Mouse (Mus musculus): ENCODE measurements at regions not wholly inside any gene's neighbourhood (a gene's known extent, or its start where the extent isn't known, plus 50 kb on each side); places are given as distances from the start of the nearest gene placed in this dataset.
"Not testable (repeated sequence)": the region's sequence is repeated elsewhere in the genome, so short reads cannot be mapped to it uniquely, and the experiment has no call there.

DNA sequence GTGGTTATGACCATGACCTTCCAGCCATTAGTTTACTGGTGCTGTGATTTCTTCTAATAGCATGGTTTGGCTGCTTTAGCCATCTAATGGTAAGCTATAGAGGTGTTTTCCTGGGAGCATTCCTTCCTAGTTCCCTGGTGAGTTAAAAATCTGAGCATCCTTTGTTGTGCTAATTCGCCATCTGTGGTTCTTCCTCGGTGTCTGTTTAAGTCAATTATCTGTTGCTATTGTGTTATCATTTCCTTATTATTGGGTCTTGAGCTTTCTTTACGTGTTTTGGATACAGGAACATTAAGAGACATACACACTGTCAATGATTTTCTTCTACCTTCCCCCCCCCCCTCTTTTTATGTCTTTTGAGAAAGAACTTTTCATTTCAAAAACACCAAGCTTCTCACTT lies 468.9 kb downstream of the Cbln4 start:
- ATAC-seq (replicated peaks; ENCODE audit: low FRiP score, low TSS enrichment, low read depth) (no peak), DNase-seq (ENCODE audit: low spot score) (no peak)
- Histone ChIP-seq H3K9ac (ENCODE audit: low read length) (no peak overlapping the region), H3K4me1 (replicated peaks; ENCODE audit: control insufficient read depth, insufficient read depth, low read length) (no peaks in the 10 kb centered on the region), H3K27me3 (replicated peaks; ENCODE audit: control insufficient read depth, insufficient read depth, low read length) (no peaks in the 10 kb centered on the region), H3K4me2 (ENCODE audit: low read length) (no peak overlapping the region), H3K27ac (ENCODE audit: low read depth) (no peak overlapping the region), H3K36me3 (ENCODE audit: control insufficient read depth, insufficient read depth, low read length) (no peaks in the 10 kb centered on the region), H3K9me3 (ENCODE audit: control insufficient read depth, low read length) (no peaks in the 10 kb centered on the region), H3K4me3 (ENCODE audit: low read depth, low read length) (no peak overlapping the region)
- WGBS = 78% methylated on average over 3 of the region's 3 CpGs

DNA sequence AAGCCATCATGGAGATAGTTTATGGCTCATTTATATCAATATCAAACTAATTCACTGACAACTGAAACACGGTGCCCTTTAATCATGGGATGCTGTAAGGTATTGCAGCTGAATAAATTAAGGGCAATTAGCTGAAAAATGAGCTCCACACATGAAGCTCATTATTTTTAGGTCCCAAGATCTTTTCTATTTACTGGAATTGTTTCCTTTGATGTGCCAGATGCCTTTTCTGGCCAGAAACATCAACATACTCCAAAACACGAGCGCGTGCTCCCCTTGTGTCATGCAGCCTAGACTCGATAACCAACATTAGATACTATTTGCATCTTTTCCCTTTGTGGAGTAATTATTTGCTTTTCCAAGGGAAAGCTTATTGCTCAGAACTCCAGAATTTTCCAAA lies 480.6 kb downstream of the Cbln4 start:
- Histone ChIP-seq H3K4me2 (ENCODE audit: low read length) (no peak overlapping the region), H3K9ac (ENCODE audit: low read length) (no peak overlapping the region), H3K36me3 (ENCODE audit: control insufficient read depth, insufficient read depth, low read length) (no peaks in the 10 kb centered on the region), H3K27ac (ENCODE audit: low read depth) (no peak overlapping the region), H3K4me3 (ENCODE audit: low read depth, low read length) (no peak overlapping the region), H3K27me3 (replicated peaks; ENCODE audit: control insufficient read depth, insufficient read depth, low read length) (no peaks in the 10 kb centered on the region), H3K4me1 (replicated peaks; ENCODE audit: control insufficient read depth, insufficient read depth, low read length) (no peaks in the 10 kb centered on the region), H3K9me3 (ENCODE audit: control insufficient read depth, low read length) (0 out of 2 replicates have a peak, but pooled peaks cover 3% of the 10 kb centered on the region)
- WGBS = 82% methylated on average over 5 of the region's 5 CpGs
- DNase-seq (ENCODE audit: low spot score) = no peak
- no peak for ATAC-seq (replicated peaks; ENCODE audit: low FRiP score, low TSS enrichment, low read depth)

DNA sequence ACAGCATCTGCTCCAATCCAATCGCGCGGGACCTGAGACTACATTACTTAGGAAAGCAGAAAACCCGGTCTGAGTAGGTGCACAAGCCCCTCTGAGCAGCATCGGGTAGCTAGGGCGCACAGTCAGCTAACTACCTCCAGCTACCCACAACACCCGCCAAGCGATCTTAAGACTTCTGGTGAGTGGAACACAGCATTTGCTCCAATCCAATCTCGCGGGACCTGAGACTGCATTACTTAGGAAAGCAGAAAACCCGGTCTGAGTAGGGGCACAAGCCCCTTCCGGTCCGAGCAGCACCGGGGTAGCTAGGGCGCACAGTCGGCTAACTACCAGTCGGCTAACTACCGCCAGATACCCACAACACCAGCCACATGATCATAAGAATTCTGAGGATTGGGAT lies 500.5 kb downstream of the Cbln4 start:
- ATAC-seq (replicated peaks; ENCODE audit: low FRiP score, low TSS enrichment, low read depth); H3K36me3 ChIP-seq (ENCODE audit: control insufficient read depth, insufficient read depth, low read length); H3K27ac ChIP-seq (ENCODE audit: low read depth); H3K9me3 ChIP-seq (ENCODE audit: control insufficient read depth, low read length); H3K9ac ChIP-seq (ENCODE audit: low read length); H3K4me2 ChIP-seq (ENCODE audit: low read length); H3K4me3 ChIP-seq (ENCODE audit: low read depth, low read length); H3K4me1 ChIP-seq (replicated peaks; ENCODE audit: control insufficient read depth, insufficient read depth, low read length); H3K27me3 ChIP-seq (replicated peaks; ENCODE audit: control insufficient read depth, insufficient read depth, low read length); DNase-seq (ENCODE audit: low spot score): not testable (repeated sequence)
- WGBS = 81% methylated on average over 18 of the region's 18 CpGs

DNA sequence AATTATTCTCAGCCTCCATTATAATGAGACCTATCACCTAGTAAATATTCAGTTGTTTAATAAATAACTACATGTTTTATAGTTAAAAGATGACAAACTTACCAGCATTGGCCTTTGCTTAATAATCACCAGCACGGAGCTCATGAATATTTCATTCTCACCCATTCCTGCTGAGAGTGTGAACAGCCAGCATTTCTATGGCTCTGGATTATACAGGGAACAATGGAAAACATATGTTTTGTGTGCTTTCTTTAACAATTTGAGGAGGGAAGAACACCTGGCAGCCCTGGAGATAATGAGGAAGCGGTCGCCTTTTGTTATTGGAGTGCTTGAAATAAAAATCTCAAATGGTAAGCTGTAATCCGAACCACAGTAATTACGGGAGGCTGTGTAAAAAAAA lies 528.4 kb downstream of the Cbln4 start:
- H3K9me3 ChIP-seq (ENCODE audit: control insufficient read depth, low read length) = no peaks in the 10 kb centered on the region
- no peaks in the 10 kb centered on the region for H3K27me3 ChIP-seq (replicated peaks; ENCODE audit: control insufficient read depth, insufficient read depth, low read length)
- H3K4me2 ChIP-seq (ENCODE audit: low read length) = no peak overlapping the region
- 88% methylated on average over 5 of the region's 5 CpGs for WGBS
- ATAC-seq (replicated peaks; ENCODE audit: low FRiP score, low TSS enrichment, low read depth) (no peak), DNase-seq (ENCODE audit: low spot score) (no peak)
- no peak overlapping the region for H3K27ac ChIP-seq (ENCODE audit: low read depth)
- H3K4me1 ChIP-seq (replicated peaks; ENCODE audit: control insufficient read depth, insufficient read depth, low read length) = no peaks in the 10 kb centered on the region
- no peak overlapping the region for H3K9ac ChIP-seq (ENCODE audit: low read length)
- H3K4me3 ChIP-seq (ENCODE audit: low read depth, low read length) = no peak overlapping the region
- no peaks in the 10 kb centered on the region for H3K36me3 ChIP-seq (ENCODE audit: control insufficient read depth, insufficient read depth, low read length)

DNA sequence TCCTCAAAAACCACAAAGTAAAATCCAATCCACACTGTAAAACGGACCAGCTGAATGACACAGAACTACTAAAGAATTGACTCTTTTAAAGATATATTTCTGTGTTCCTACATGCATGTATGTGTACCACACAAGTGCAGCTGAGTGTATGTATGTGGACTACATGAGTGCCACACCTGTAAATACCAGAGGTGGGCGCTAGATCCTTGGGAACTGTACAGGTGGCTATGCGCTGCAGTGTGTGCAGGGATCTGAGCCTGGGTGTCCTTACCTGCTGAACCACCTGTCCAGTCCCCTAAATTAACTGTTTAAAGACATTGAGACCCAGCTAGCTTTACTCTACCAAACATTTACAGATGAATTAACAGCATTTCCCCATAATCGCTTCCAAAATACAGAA lies 546.6 kb downstream of the Cbln4 start:
- H3K36me3 ChIP-seq (ENCODE audit: control insufficient read depth, insufficient read depth, low read length) = no peaks in the 10 kb centered on the region
- WGBS = 84% methylated on average over 4 of the region's 4 CpGs
- H3K4me2 ChIP-seq (ENCODE audit: low read length) = no peak overlapping the region
- no peak overlapping the region for H3K9ac ChIP-seq (ENCODE audit: low read length)
- H3K9me3 ChIP-seq (ENCODE audit: control insufficient read depth, low read length) = no peaks in the 10 kb centered on the region
- no peak overlapping the region for H3K4me3 ChIP-seq (ENCODE audit: low read depth, low read length)
- no peak for ATAC-seq (replicated peaks; ENCODE audit: low FRiP score, low TSS enrichment, low read depth)
- H3K27me3 ChIP-seq (replicated peaks; ENCODE audit: control insufficient read depth, insufficient read depth, low read length) = no peaks in the 10 kb centered on the region
- peaks cover 10% of the 10 kb centered on the region for H3K4me1 ChIP-seq (replicated peaks; ENCODE audit: control insufficient read depth, insufficient read depth, low read length)
- no peak for DNase-seq (ENCODE audit: low spot score)
- no peak overlapping the region for H3K27ac ChIP-seq (ENCODE audit: low read depth)

DNA sequence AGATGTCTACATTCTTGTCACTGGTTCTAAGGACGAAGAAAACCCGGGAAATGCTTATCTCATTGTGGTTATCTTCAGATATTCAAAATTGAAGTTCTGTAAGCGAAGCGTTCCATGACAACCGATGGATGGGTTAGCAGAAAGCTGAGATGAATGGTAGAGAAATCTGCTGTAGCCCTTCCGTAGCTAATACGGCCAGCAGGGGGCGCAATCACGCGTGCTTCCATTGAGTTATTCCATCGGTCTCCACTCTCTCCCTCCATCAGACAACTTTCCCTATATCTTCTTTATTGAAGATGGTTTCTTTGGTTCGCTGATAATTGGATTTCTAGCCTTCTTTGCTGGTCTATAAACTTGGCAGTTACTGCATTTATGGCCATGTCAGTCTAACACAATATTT lies 549.5 kb downstream of the Cbln4 start:
- Histone ChIP-seq H3K9me3 (ENCODE audit: control insufficient read depth, low read length) (no peaks in the 10 kb centered on the region), H3K4me3 (ENCODE audit: low read depth, low read length) (no peak overlapping the region), H3K27me3 (replicated peaks; ENCODE audit: control insufficient read depth, insufficient read depth, low read length) (no peaks in the 10 kb centered on the region), H3K4me2 (ENCODE audit: low read length) (no peak overlapping the region), H3K36me3 (ENCODE audit: control insufficient read depth, insufficient read depth, low read length) (no peaks in the 10 kb centered on the region), H3K4me1 (replicated peaks; ENCODE audit: control insufficient read depth, insufficient read depth, low read length) (peaks cover 10% of the 10 kb centered on the region), H3K27ac (ENCODE audit: low read depth) (no peak overlapping the region), H3K9ac (ENCODE audit: low read length) (no peak overlapping the region)
- peak; percentile 74 for DNase-seq (ENCODE audit: low spot score)
- 38% methylated on average over 12 of the region's 12 CpGs for WGBS
- ATAC-seq (replicated peaks; ENCODE audit: low FRiP score, low TSS enrichment, low read depth) = no peak

DNA sequence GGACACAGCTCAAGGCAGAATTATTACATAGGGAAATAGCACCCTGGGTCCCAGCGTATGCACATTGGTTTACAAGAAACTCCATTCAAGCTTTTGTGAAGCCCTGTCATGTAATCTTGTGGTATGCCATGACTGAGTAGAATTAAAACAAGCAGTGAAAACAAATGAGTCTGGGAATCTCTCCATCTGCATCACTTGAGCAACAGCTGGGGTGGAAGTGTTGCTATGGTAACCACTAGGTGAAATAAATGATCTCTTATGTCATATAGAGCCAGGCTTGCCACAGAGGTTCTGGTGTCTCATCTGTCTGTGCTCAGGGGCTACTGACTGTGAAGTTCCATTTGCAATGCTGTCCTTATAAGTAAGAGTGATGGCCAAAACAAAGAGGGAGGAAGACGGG lies 556.0 kb downstream of the Cbln4 start:
- WGBS = 56% methylated on average over 2 of the region's 2 CpGs
- H3K27me3 ChIP-seq (replicated peaks; ENCODE audit: control insufficient read depth, insufficient read depth, low read length) = no peaks in the 10 kb centered on the region
- H3K27ac ChIP-seq (ENCODE audit: low read depth) = no peak overlapping the region
- no peak overlapping the region for H3K4me2 ChIP-seq (ENCODE audit: low read length)
- no peak for DNase-seq (ENCODE audit: low spot score)
- no peaks in the 10 kb centered on the region for H3K36me3 ChIP-seq (ENCODE audit: control insufficient read depth, insufficient read depth, low read length)
- no peak overlapping the region for H3K4me3 ChIP-seq (ENCODE audit: low read depth, low read length)
- no peak for ATAC-seq (replicated peaks; ENCODE audit: low FRiP score, low TSS enrichment, low read depth)
- no peak overlapping the region for H3K9ac ChIP-seq (ENCODE audit: low read length)
- no peaks in the 10 kb centered on the region for H3K9me3 ChIP-seq (ENCODE audit: control insufficient read depth, low read length)
- H3K4me1 ChIP-seq (replicated peaks; ENCODE audit: control insufficient read depth, insufficient read depth, low read length) = peaks cover under 1% of the 10 kb centered on the region; the same call in 1 of the 2 replicates

DNA sequence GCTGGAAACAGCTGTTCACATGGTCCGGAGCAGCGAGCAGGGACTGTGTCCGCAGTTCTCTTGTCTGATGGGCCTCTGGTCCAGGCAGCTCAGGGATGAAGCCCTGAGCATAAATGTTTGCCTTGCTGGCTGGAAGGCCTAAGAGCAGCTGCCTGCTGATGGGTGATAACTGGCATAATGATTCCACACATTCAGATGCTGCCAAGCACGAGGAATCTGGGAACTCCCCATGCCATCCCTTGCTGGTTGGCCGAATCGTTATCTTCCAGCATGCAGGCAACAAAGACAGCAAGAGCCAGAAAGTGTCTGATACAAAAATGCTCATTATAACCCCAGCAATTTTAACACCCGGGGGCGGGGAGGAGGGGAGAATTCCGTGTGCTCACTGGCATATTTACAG lies 590.0 kb downstream of the Cbln4 start:
- H3K4me3 ChIP-seq (ENCODE audit: low read depth, low read length) = no peak overlapping the region
- no peaks in the 10 kb centered on the region for H3K27me3 ChIP-seq (replicated peaks; ENCODE audit: control insufficient read depth, insufficient read depth, low read length)
- no peaks in the 10 kb centered on the region for H3K36me3 ChIP-seq (ENCODE audit: control insufficient read depth, insufficient read depth, low read length)
- WGBS = 64% methylated on average over 9 of the region's 9 CpGs
- no peak overlapping the region for H3K9ac ChIP-seq (ENCODE audit: low read length)
- no peak for DNase-seq (ENCODE audit: low spot score)
- ATAC-seq (replicated peaks; ENCODE audit: low FRiP score, low TSS enrichment, low read depth) = no peak
- H3K9me3 ChIP-seq (ENCODE audit: control insufficient read depth, low read length) = 0 out of 2 replicates have a peak, but pooled peaks cover 2% of the 10 kb centered on the region
- no peak overlapping the region for H3K27ac ChIP-seq (ENCODE audit: low read depth)
- no peak overlapping the region for H3K4me2 ChIP-seq (ENCODE audit: low read length)
- H3K4me1 ChIP-seq (replicated peaks; ENCODE audit: control insufficient read depth, insufficient read depth, low read length) = no peaks in the 10 kb centered on the region

DNA sequence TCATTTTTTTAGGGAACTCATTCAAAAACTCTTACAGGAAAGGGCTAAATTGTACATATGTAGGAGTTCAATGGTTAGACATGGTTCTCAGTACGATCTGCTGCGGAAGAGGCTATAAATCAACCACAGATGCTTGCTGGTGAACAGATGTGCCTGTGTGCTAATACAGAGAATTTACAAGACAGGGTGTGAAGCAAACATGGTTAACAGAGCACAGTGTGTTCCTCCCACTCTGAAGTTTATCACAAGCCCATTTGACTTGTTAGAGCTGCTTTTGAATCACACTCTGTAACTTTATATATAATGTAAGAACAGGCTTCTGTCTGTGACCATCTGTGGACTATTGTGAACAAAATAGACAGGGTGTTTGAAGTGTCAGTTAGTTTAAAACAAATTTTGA lies 637.2 kb downstream of the Cbln4 start:
- WGBS = 65% methylated on average over 2 of the region's 2 CpGs
- no peak overlapping the region for H3K27ac ChIP-seq (ENCODE audit: low read depth)
- ATAC-seq (replicated peaks; ENCODE audit: low FRiP score, low TSS enrichment, low read depth) = no peak
- no peaks in the 10 kb centered on the region for H3K36me3 ChIP-seq (ENCODE audit: control insufficient read depth, insufficient read depth, low read length)
- H3K4me3 ChIP-seq (ENCODE audit: low read depth, low read length) = no peak overlapping the region
- no peaks in the 10 kb centered on the region for H3K4me1 ChIP-seq (replicated peaks; ENCODE audit: control insufficient read depth, insufficient read depth, low read length)
- DNase-seq (ENCODE audit: low spot score) = no peak
- H3K9ac ChIP-seq (ENCODE audit: low read length) = no peak overlapping the region
- H3K27me3 ChIP-seq (replicated peaks; ENCODE audit: control insufficient read depth, insufficient read depth, low read length) = no peaks in the 10 kb centered on the region
- no peaks in the 10 kb centered on the region for H3K9me3 ChIP-seq (ENCODE audit: control insufficient read depth, low read length)
- H3K4me2 ChIP-seq (ENCODE audit: low read length) = no peak overlapping the region

Measured in intestine, embryonic 14.5 days (tissue).